14 mouse cellular contexts compared by ENCODE assay signal in the genomic region with DNA sequence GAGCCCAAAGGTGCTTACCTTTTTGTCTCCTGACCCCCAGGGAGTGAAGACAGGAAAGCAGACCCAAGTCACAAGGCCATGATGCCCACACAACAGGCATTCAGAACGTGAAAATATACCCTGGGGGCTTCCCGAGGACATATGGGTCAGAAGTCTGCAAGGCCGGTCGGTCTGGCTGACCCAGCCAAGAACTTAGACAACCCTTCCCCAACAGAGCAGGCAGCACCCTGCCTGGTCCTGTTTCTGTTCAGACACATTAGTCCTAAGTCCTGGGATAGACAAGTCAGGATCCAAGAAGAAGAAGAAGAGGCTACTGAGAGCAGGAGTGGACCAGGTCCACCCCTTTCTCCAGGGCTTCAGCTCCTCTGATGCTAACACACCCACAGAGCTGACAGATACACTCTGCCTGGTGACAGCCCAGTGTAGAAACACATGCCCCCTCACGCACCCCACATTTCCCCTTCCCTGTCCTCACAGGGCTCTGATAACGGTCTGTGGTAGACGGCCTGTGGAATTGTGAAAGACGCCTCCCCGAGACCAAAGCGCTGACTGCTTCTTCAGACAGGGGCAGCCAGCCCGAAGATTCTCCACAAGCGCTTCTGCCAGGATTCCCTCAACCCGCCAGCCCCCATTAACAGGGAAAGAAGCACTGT. TPM values are rescaled to one million over a fixed set of nuclear protein-coding genes. Genes with fewer than 3 reads are reported as not detected.
DNase-seq lines count a peak whose midpoint lies in the region; ATAC-seq and TF ChIP-seq lines count a peak whose summit lies in the region.
"Had no signal": no experiment of that assay in that cellular context is flagged by ENCODE, and none has a peak within 500 bp of the region (broad histone marks: within the 10 kb centered on the region; RNA-seq: fewer than 3 reads in every experiment).

No protein-coding gene starts in this region.

- no peak overlapping the region for H3K4me2 ChIP-seq in lung, embryonic 14.5 days
- no peak overlapping the region for H3K4me2 ChIP-seq in kidney, embryonic 14.5 days (replicated peaks; ENCODE audit: low read depth, low read length)
- H3K4me2 ChIP-seq: neural tube, embryonic 13.5 days had no signal

- WGBS in cerebellum, adult 2 months = 52% methylated on average over 13 of the region's 13 CpGs
- 59% methylated on average over 13 of the region's 13 CpGs for WGBS in lung, embryonic 14.5 days
- WGBS in kidney, embryonic 14.5 days = 65% methylated on average over 13 of the region's 13 CpGs

- no peak for TF ChIP-seq CTCF in cerebellum, adult 2 months (IDR thresholded peaks at IDR 0.05; ENCODE audit: borderline replicate concordance, insufficient read depth, low read depth, low read length)
- TF ChIP-seq CTCF in lung, embryonic 14.5 days (IDR thresholded peaks at IDR 0.05; ENCODE audit: low read depth) = no peak

- H3K27ac ChIP-seq in cerebellum, adult 2 months (ENCODE audit: insufficient read depth, low read length) = peak overlapping the region; percentile 2; the same call in 1 of the 2 replicates
- no peak overlapping the region for H3K27ac ChIP-seq in lung, embryonic 14.5 days (ENCODE audit: low read depth)
- no peak overlapping the region for H3K27ac ChIP-seq in kidney, embryonic 14.5 days (ENCODE audit: low read depth, low read length)
- H3K27ac ChIP-seq: neural tube, embryonic 13.5 days had no signal

- no peak for DNase-seq in cerebellum, adult 2 months
- DNase-seq in cerebellum, adult 11 months = no peak
- DNase-seq in lung, embryonic 14.5 days = no peak
- DNase-seq in lung, postnatal 25 days (ENCODE audit: low spot score) = no peak
- peak; percentile 55 for DNase-seq in fat pad, adult 2 months (ENCODE audit: extremely low read depth, low read depth, low spot score)
- no peak for DNase-seq in cerebellum, postnatal 36 days
- DNase-seq: kidney, adult 18-20 months; lung, adult 18-20 months; midbrain, embryonic 14.5 days had no signal

- H3K4me3 ChIP-seq in cerebellum, adult 2 months (replicated peaks; ENCODE audit: insufficient read depth, low read depth, low read length) = no peak overlapping the region
- no peak overlapping the region for H3K4me3 ChIP-seq in lung, embryonic 14.5 days (ENCODE audit: low read depth, low read length)
- peak overlapping the region; percentile 94 for H3K4me3 ChIP-seq in megakaryocyte, embryonic 14.5 days (replicated peaks)
- no peak overlapping the region for H3K4me3 ChIP-seq in kidney, embryonic 14.5 days (ENCODE audit: low read length)
- H3K4me3 ChIP-seq: hindbrain, embryonic 10.5 days; neural tube, embryonic 13.5 days had no signal

- no peak for TF ChIP-seq POLR2A in cerebellum, adult 2 months (IDR thresholded peaks at IDR 0.05; ENCODE audit: borderline replicate concordance, insufficient read depth, low read length)

- 0 out of 2 replicates have a peak overlapping the region, but pooled peaks have one; percentile 8 for H3K9ac ChIP-seq in lung, embryonic 14.5 days
- H3K9ac ChIP-seq in kidney, embryonic 14.5 days (ENCODE audit: low read depth, low read length) = no peak overlapping the region
- H3K9ac ChIP-seq: neural tube, embryonic 13.5 days had no signal

- no peak for ATAC-seq in lung, embryonic 14.5 days (ENCODE audit: insufficient read depth)
- ATAC-seq in kidney, embryonic 14.5 days (ENCODE audit: low FRiP score, low TSS enrichment) = no peak
- ATAC-seq: activated CD4-positive, CD25-positive, alpha-beta regulatory T cell, adult 4 months had no signal

- H3K36me3 ChIP-seq in lung, embryonic 14.5 days (ENCODE audit: insufficient read depth) = peaks cover 11% of the 10 kb centered on the region; the same call in 1 of the 2 replicates
- H3K36me3 ChIP-seq in megakaryocyte, embryonic 14.5 days (replicated peaks; ENCODE audit: low read length) = peaks cover 21% of the 10 kb centered on the region
- peaks cover 7% of the 10 kb centered on the region; the same call in 1 of the 2 replicates for H3K36me3 ChIP-seq in kidney, embryonic 14.5 days (ENCODE audit: control insufficient read depth, insufficient read depth, low read length)
- H3K36me3 ChIP-seq: neural tube, embryonic 13.5 days had no signal

- peaks cover 53% of the 10 kb centered on the region for H3K4me1 ChIP-seq in cerebellum, adult 2 months (ENCODE audit: control insufficient read depth, insufficient read depth, low read length)
- H3K4me1 ChIP-seq in lung, embryonic 14.5 days (ENCODE audit: insufficient read depth) = 0 out of 2 replicates have a peak, but pooled peaks cover 2% of the 10 kb centered on the region
- peaks cover 89% of the 10 kb centered on the region for H3K4me1 ChIP-seq in megakaryocyte, embryonic 14.5 days
- 0 out of 2 replicates have a peak, but pooled peaks cover 5% of the 10 kb centered on the region for H3K4me1 ChIP-seq in kidney, embryonic 14.5 days (ENCODE audit: control insufficient read depth, insufficient read depth, low read length)
- H3K4me1 ChIP-seq: neural tube, embryonic 13.5 days had no signal

- H3K27me3 ChIP-seq in cerebellum, adult 2 months (ENCODE audit: control insufficient read depth, insufficient read depth, low read length) = no peaks in the 10 kb centered on the region
- H3K27me3 ChIP-seq in lung, embryonic 14.5 days (ENCODE audit: insufficient read depth, low read length) = no peaks in the 10 kb centered on the region
- H3K27me3 ChIP-seq in megakaryocyte, embryonic 14.5 days (replicated peaks) = peaks cover 13% of the 10 kb centered on the region
- no peaks in the 10 kb centered on the region for H3K27me3 ChIP-seq in kidney, embryonic 14.5 days (ENCODE audit: control insufficient read depth, insufficient read depth, low read length)
- H3K27me3 ChIP-seq: neural tube, embryonic 13.5 days had no signal

- H3K9me3 ChIP-seq in lung, embryonic 14.5 days (ENCODE audit: low read depth, low read length) = no peaks in the 10 kb centered on the region
- H3K9me3 ChIP-seq in megakaryocyte, embryonic 14.5 days = no peaks in the 10 kb centered on the region
- H3K9me3 ChIP-seq in kidney, embryonic 14.5 days (ENCODE audit: control insufficient read depth, low read length) = no peaks in the 10 kb centered on the region
- H3K9me3 ChIP-seq: hindbrain, embryonic 10.5 days; neural tube, embryonic 13.5 days had no signal

RNA-seq across cellular contexts. Expression of a gene that starts 12.6 kb away (rescaled TPM):
- 93.6 and 114 TPM in 2 replicates for polyA plus RNA-seq in cerebellum, adult 2 months (2012; rRNA removed)
- polyA plus RNA-seq in lung, embryonic 14.5 days (2014; fragmentation: Nextera tagmentation; extraction: Ambion mirVana) = 46.2 and 49.5 TPM in 2 replicates
- polyA plus RNA-seq in megakaryocyte, embryonic 14.5 days (2012; ENCODE audit: insufficient read depth, low replicate concordance) = 35.6 and 41.3 TPM in 2 replicates
- 29.6 and 49.8 TPM in 2 replicates for polyA plus RNA-seq in kidney, embryonic 14.5 days (2014; fragmentation: Nextera tagmentation; extraction: Ambion mirVana)
